Mouse (Mus musculus): ENCODE measurements around the gene Svep1. TPM values are rescaled to one million over a fixed set of nuclear protein-coding genes. Genes with fewer than 3 reads are reported as not detected.

Svep1 gene
- total RNA-seq, 2 experiments from 2014 or later, result 5.6 to 6.3 TPM

- intact Hi-C loops (cut with DNase I), result no loop called here
- DNase-seq (ENCODE audit: low spot score), result no peak
Measured at GRCm38 (mm10) chr4:58009024-58009423, 197.6 kb downstream of the Svep1 start, which contains the start of gene Txndc8. Gene Txndc8 (minus strand): TSS chr4:58009124.

DNA sequence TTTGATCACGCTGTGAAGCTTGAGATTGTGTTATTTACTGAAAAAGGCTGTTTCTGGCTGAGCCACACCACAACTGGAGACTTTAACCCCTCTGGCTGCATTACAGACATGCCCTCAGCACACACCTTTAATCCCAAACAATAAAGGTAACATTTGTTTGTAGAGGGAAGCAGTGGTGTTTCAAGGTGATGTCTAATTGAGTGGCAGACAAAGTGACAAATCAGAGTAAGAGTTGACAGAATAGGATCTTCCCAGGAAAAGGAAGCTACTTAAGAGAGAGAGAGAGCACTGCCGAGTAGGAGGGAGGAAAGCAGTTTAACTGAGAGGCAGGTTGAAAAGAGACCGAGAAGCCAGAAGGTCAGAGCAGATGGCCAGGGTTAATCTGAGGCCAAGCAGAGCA, 203.2 kb downstream of the Svep1 start:
- no peak for DNase-seq (ENCODE audit: low spot score)
- intact Hi-C loops (cut with DNase I), result no loop called here

Other genes with a start within 250 kb of the Svep1 start
- gene Txndc8, start 197.7 kb downstream of the Svep1 start, total RNA-seq (2021), result not detected
- gene Musk, start 79.1 kb upstream of the Svep1 start, total RNA-seq (2021), result under 1 TPM; 0.57 to 0.70 TPM